Mouse (Mus musculus) lung, postnatal 0 days (tissue): ENCODE data around the gene Grin2a. TPM values are rescaled to one million over a fixed set of nuclear protein-coding genes. Genes with fewer than 3 reads are reported as not detected.

Experiments used
- ATAC-seq: fragments of 200-750 bp; cut with Nextera tagmentation; 2 replicates; pipeline ENCODE4 v1.8.0; 2017; ENCODE audit warnings: moderate library complexity
- DNase-seq: peaks from one replicate; pipeline ENCODE4 v3.0.0-alpha.2; 2016; ENCODE audit warnings: low spot score
- H3K27ac ChIP-seq: fragments of 300-500 bp; sonication (generic); 2 replicates; pipeline ENCODE4 v1.5.1; 2014; ENCODE audit warnings: antibody characterized with exemption, mild to moderate bottlenecking, low read length, mixed read lengths
- H3K27me3 ChIP-seq: fragments of 300-500 bp; sonication (generic); replicated peaks from 2 replicates; pipeline ENCODE4 v1.6.1; 2014; ENCODE audit warnings: low read length, mixed read lengths; ENCODE audit not compliant: insufficient read depth
- H3K36me3 ChIP-seq: fragments of 300-500 bp; sonication (generic); 2 replicates; pipeline ENCODE4 v1.6.1; 2014; ENCODE audit warnings: low read length, mixed read lengths; ENCODE audit not compliant: insufficient read depth
- H3K4me1 ChIP-seq: fragments of 300-500 bp; sonication (generic); 2 replicates; pipeline ENCODE4 v1.6.1; 2014; ENCODE audit warnings: antibody characterized with exemption, low read depth, low read length, mixed read lengths; ENCODE audit not compliant: insufficient read depth
- H3K4me2 ChIP-seq: fragments of 300-500 bp; sonication (generic); replicated peaks from 2 replicates; pipeline ENCODE4 v1.6.1; 2014; ENCODE audit warnings: low read depth, mild to moderate bottlenecking, low read length, moderate library complexity, mixed read lengths
- H3K4me3 ChIP-seq: fragments of 300-500 bp; sonication (generic); 2 replicates; pipeline ENCODE4 v1.5.1; 2014; ENCODE audit warnings: low read depth, low read length
- H3K9ac ChIP-seq: fragments of 300-500 bp; sonication (generic); replicated peaks from 2 replicates; pipeline ENCODE4 v1.6.1; 2014; ENCODE audit warnings: low read depth, mild to moderate bottlenecking
- H3K9me3 ChIP-seq: fragments of 300-500 bp; sonication (generic); 2 replicates; pipeline ENCODE4 v1.6.1; 2016; ENCODE audit warnings: low read length, mixed read lengths
- CTCF ChIP-seq: IDR thresholded peaks from 2 replicates; pipeline ENCODE4 v1.5.1; 2016; ENCODE audit warnings: antibody characterized with exemption, mild to moderate bottlenecking
- EP300 ChIP-seq: IDR thresholded peaks from 2 replicates; pipeline ENCODE4 v1.6.1; 2016; ENCODE audit warnings: antibody characterized with exemption, mild to moderate bottlenecking, control low read depth
- WGBS: fragments of 180-500 bp; shearing (Covaris S2); extraction: QIAGEN DNeasy Blood & Tissue Kit; methylation state at CpG from one replicate; pipeline ENCODE4 v1.1.7; 2014; 5-methylcytosine and 5-hydroxymethylcytosine counted together
- polyA plus RNA-seq: library from polyadenylated mRNA; unstranded; fragments of >200 nt; fragmentation: Nextera tagmentation; extraction: Ambion mirVana; gene quantifications from 2 replicates; pipeline ENCODE4 v1.2.1, GENCODE M21; 2015

Grin2a gene
- 0.06 and 0.19 TPM in 2 replicates for polyA plus RNA-seq

DNA sequence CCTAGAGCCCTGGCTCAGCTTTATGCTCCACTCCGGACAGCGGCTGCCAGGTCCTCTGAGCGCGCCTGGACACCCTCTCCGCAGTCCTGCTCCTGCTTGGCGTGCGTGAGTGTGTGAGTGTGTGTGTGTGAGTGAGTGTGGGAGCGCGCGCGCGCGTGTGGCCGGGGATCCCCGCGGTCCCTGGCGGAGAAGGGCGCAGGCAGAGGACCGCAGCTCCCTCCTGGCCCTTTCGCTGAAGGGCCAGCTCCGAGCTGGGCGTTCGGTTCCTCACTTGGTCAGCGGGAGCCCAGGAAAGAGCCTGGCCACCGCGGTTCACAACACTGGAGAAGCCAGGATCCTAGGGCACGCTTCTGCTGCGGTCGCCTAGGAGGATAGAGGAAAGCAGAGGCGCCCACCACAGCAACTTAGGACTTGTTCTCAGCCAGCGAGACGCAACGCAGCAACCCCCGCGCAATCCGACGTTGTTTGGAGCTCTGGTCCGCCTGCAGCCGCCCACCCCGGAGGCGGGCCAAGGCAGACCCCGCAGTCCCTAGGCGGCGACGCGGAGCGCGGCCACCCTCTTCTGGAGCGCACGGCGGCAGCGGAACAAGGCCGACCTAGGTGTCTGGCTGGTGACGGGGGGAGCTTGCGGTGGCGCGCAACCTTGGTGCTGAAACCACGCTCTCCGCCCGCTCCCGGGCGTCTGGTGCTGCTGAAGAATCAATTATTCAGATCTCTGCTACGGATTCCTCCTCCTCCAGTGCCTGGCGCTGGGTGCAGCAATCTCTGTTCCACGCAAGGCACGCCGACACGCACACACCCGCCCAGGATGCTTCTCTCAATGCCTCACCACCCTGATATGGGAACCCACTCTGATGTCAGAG lies at the start of gene Grin2a:
TSS of gene Grin2a (minus strand) at position 610 of the 863 bp plus-strand sequence.
- Histone ChIP-seq H3K9me3 (no peaks in the 10 kb centered on the region), H3K27me3 (peaks cover 50% of the 10 kb centered on the region), H3K4me2 (peak within 1 kb of the TSS; percentile 38), H3K27ac (no peak within 1 kb of the TSS), H3K36me3 (no peaks in the 10 kb centered on the region), H3K9ac (no peak within 1 kb of the TSS), H3K4me1 (no peaks in the 10 kb centered on the region), H3K4me3 (peak within 1 kb of the TSS; percentile 5; the same call in 1 of the 2 replicates)
- WGBS, result 2% methylated on average over 57 of the region's 69 CpGs
- ATAC-seq, result no peak
- TF ChIP-seq CTCF (no peak), EP300 (no peak)
- no peak for DNase-seq

DNA sequence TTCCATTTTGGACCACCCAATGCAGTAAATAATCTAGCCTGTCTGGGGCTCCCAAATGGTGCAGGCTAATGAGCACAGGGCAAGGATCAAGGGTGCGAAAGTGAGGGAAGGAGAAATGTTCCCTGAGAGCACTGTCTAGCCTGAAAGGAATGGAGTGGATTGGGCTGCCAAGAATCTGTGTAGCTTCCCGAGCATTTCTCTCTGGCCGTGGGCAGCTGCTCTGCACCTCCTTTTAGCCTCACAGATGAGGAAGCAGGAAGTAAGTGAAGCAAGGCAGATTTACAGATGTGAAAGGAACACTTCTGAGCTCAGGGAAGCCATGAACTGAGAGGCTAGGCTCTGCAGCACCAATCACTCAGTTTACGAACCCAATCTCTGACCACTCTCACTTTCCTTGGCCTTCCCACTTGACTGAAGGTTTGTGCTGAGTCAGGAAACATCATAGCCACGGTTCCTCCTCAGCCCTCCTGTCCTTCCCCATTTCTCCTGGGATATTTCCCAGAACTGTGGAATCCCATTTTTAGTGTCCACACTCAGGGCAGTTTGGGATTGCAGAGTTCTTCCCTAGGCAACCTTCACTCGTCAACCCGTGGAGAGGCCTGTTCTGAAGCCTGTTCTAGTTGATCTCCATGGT lies 40.3 kb upstream of the Grin2a start:
- 72% methylated on average over 7 of the region's 7 CpGs for WGBS
- Histone ChIP-seq H3K9ac (no peak overlapping the region), H3K36me3 (no peaks in the 10 kb centered on the region), H3K9me3 (no peaks in the 10 kb centered on the region), H3K4me3 (no peak overlapping the region), H3K4me2 (no peak overlapping the region), H3K4me1 (no peaks in the 10 kb centered on the region), H3K27ac (no peak overlapping the region), H3K27me3 (no peaks in the 10 kb centered on the region)
- DNase-seq (no peak), ATAC-seq (no peak)
- no peak for TF ChIP-seq CTCF
- no peak for TF ChIP-seq EP300

DNA sequence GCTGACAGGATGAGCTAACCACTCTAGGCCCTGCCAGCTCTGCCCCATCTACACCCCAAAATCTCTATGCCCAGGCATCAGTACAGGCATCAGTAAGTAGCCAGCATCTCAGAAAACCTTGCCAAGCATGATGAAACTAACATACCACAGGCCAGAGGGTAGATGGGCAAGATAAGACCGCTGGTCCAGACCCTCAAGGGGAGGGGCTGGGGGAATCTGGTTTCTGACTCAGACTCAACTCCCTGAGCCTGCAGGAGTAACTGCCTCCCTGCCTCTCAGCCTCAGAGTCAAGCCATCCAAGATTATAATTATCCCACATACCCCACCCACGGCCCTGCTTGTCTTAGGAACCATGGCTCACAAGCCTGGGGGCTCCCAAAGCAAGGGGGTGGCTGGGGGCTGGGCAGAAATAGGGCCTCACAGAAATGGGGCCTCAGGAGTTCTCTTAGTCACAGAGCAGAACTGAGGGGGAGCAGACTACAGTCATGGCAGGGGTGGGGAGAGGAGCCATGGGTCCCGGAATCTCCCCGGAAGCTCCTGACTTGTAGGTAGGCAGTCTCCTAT lies 38.1 kb upstream of the Grin2a start:
- no peaks in the 10 kb centered on the region for H3K9me3 ChIP-seq

DNA sequence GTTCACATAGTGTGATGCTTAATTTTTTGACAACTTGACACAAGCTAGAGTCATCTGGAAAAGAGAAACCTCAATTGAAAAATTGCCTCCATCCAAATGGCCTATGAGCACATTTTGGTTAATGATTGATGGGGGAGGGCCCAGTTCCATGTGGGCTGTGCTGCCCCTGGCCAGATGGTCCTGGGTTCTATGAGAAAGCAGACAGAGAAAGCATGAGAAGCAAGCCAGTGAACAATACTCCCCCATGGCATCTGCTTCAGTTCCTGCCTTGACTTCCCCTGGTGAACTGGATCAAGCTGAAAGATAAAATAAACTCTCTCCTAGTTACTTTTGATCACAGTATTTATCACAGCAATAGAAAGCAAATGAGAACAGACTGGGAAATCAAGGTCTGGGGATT lies 36.5 kb upstream of the Grin2a start:
- no peak overlapping the region for H3K27ac ChIP-seq
- no peak overlapping the region for H3K4me2 ChIP-seq
- no peaks in the 10 kb centered on the region for H3K4me1 ChIP-seq
- DNase-seq (no peak), ATAC-seq (no peak)
- no peak overlapping the region for H3K9ac ChIP-seq
- H3K4me3 ChIP-seq, result no peak overlapping the region
- TF ChIP-seq CTCF, result no peak
- no peak for TF ChIP-seq EP300
- H3K36me3 ChIP-seq, result no peaks in the 10 kb centered on the region
- H3K9me3 ChIP-seq, result no peaks in the 10 kb centered on the region
- H3K27me3 ChIP-seq, result no peaks in the 10 kb centered on the region

More for the DNA sequence above, 38.1 kb upstream of the Grin2a start:
- no peaks in the 10 kb centered on the region for H3K4me1 ChIP-seq
- no peak for TF ChIP-seq EP300
- TF ChIP-seq CTCF, result no peak
- DNase-seq (no peak), ATAC-seq (no peak)
- no peak overlapping the region for H3K9ac ChIP-seq
- no peaks in the 10 kb centered on the region for H3K36me3 ChIP-seq
- no peak overlapping the region for H3K4me3 ChIP-seq
- no peak overlapping the region for H3K4me2 ChIP-seq
- WGBS, result 72% methylated on average over 4 of the region's 4 CpGs
- H3K27ac ChIP-seq, result no peak overlapping the region
- H3K27me3 ChIP-seq, result no peaks in the 10 kb centered on the region

DNA sequence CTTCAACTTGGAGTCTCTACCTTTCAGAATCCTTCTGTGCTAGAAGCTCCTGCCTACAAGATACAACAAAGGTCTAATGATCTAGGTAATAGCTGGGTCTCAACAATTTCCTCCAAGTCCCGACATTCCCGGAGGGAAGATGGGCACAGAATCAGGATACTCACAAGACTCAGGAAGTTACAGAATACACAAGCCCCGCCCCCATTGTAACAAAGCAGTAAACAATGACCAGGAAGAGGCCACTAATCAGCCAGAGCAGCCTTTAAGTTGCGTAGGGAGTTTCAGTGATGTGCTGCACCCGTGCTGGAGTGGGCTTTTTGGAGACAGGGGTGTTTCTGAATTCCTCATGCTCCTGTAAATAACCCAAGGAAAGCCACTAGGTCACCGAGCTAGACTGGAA lies 31.4 kb upstream of the Grin2a start:
- Histone ChIP-seq H3K4me2 (no peak overlapping the region), H3K36me3 (no peaks in the 10 kb centered on the region), H3K9me3 (no peaks in the 10 kb centered on the region), H3K27ac (no peak overlapping the region), H3K4me1 (no peaks in the 10 kb centered on the region), H3K27me3 (no peaks in the 10 kb centered on the region), H3K4me3 (no peak overlapping the region), H3K9ac (no peak overlapping the region)
- WGBS, result 67% methylated on average over 6 of the region's 6 CpGs
- TF ChIP-seq CTCF (no peak), EP300 (no peak)
- DNase-seq (no peak), ATAC-seq (no peak)

DNA sequence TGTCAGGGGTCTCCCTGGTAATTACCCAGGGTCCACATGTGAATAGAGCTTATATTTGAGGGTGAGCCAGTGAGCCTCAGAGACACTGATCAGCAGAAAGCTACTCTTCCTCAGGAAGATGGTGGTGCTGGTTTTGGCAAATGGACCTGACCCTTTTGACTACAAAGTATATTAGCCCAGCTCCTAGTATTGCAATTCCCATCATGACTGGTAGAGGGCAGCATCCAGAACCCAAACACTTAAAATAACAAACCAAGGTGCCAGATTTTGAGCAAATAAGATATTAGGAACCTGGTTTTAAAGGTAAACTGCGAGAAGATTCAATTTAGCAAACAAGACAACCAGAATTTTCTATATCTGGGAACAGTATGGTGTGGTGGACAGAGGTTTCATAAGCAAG lies 14.4 kb upstream of the Grin2a start:
- Histone ChIP-seq H3K4me1 (no peaks in the 10 kb centered on the region), H3K9ac (no peak overlapping the region), H3K27ac (no peak overlapping the region), H3K9me3 (no peaks in the 10 kb centered on the region), H3K36me3 (no peaks in the 10 kb centered on the region), H3K4me2 (no peak overlapping the region), H3K4me3 (no peak overlapping the region), H3K27me3 (no peaks in the 10 kb centered on the region)
- 53% methylated on average over 1 of the region's 1 CpGs for WGBS
- no peak for TF ChIP-seq CTCF
- TF ChIP-seq EP300, result no peak
- ATAC-seq, result no peak
- DNase-seq, result no peak
